Mouse (Mus musculus) brain, embryonic 14.5 days (tissue): Measurements from ENCODE around the gene Thbs4. TPM values are rescaled to one million over a fixed set of nuclear protein-coding genes. Genes with fewer than 3 reads are reported as not detected.

Source experiments
- DNase-seq: peaks from one replicate; pipeline ENCODE4 v3.0.0-alpha.2; 2011; ENCODE audit warnings: low read depth
- CTCF ChIP-seq: fragments of 200-500 bp; IDR thresholded peaks from 2 replicates; pipeline ENCODE4 v1.5.1; 2012; ENCODE audit warnings: inconsistent platforms, mild to moderate bottlenecking, moderate library complexity, borderline replicate concordance; ENCODE audit not compliant: insufficient read depth, insufficient read length; ENCODE audit errors: extremely low read depth
- POLR2A ChIP-seq: fragments of 200-500 bp; IDR thresholded peaks from 2 replicates; pipeline ENCODE4 v1.6.1; 2012; ENCODE audit warnings: mild to moderate bottlenecking, inconsistent platforms, borderline replicate concordance; ENCODE audit not compliant: poor library complexity, insufficient read depth, insufficient read length, severe bottlenecking; ENCODE audit errors: extremely low read depth
- polyA plus RNA-seq: library from polyadenylated mRNA; depleted of rRNA; stranded (reverse); fragments of >200 nt; gene quantifications from 2 replicates; pipeline ENCODE4 v1.2.3, GENCODE M21; 2012

Thbs4 gene
- polyA plus RNA-seq, 1 experiment, result 2.2 TPM

- no peak for DNase-seq
- no peak for TF ChIP-seq CTCF
- no peak for TF ChIP-seq POLR2A
These were observed 16.0 kb downstream of the Thbs4 start for GRCm38 (mm10) chr13:92778642-92779041.

GRCm38 (mm10) chr13:92775916-92776315, 18.7 kb downstream of the Thbs4 start:
- no peak for DNase-seq
- TF ChIP-seq POLR2A (no peak), CTCF (no peak)

- no peak for DNase-seq
- no peak for TF ChIP-seq CTCF
These were observed 19.7 kb downstream of the Thbs4 start for GRCm38 (mm10) chr13:92774887-92775286.

- TF ChIP-seq CTCF (no peak), POLR2A (no peak)
- peak; percentile 18 for DNase-seq
These were observed 22.1 kb downstream of the Thbs4 start for GRCm38 (mm10) chr13:92772500-92772899.

- DNase-seq, result no peak
- no peak for TF ChIP-seq CTCF
- TF ChIP-seq POLR2A, result no peak
These were observed 23.1 kb downstream of the Thbs4 start for GRCm38 (mm10) chr13:92771566-92771965.

- peak; percentile 32 for DNase-seq
- TF ChIP-seq CTCF (no peak), POLR2A (no peak)
These were observed 29.0 kb downstream of the Thbs4 start for GRCm38 (mm10) chr13:92765454-92766242.

- no peak for DNase-seq
- TF ChIP-seq CTCF (no peak), POLR2A (no peak)
These were observed 32.3 kb downstream of the Thbs4 start for GRCm38 (mm10) chr13:92762322-92762721.

- TF ChIP-seq CTCF (no peak), POLR2A (no peak)
- no peak for DNase-seq
These were observed 34.1 kb downstream of the Thbs4 start for GRCm38 (mm10) chr13:92760519-92760918.

GRCm38 (mm10) chr13:92759096-92759495, 35.5 kb downstream of the Thbs4 start:
- TF ChIP-seq POLR2A (no peak), CTCF (no peak)
- DNase-seq, result no peak

GRCm38 (mm10) chr13:92757972-92758585, 36.5 kb downstream of the Thbs4 start:
- DNase-seq, result no peak
- no peak for TF ChIP-seq POLR2A
- no peak for TF ChIP-seq CTCF

GRCm38 (mm10) chr13:92755036-92755435, 39.6 kb downstream of the Thbs4 start:
- TF ChIP-seq POLR2A (no peak), CTCF (no peak)

GRCm38 (mm10) chr13:92753676-92754075, 40.9 kb downstream of the Thbs4 start:
- TF ChIP-seq POLR2A, result no peak
- no peak for TF ChIP-seq CTCF

More at GRCm38 (mm10) chr13:92755036-92755435, 39.6 kb downstream of the Thbs4 start:
- DNase-seq, result peak; percentile 18

More at GRCm38 (mm10) chr13:92753676-92754075, 40.9 kb downstream of the Thbs4 start:
- no peak for DNase-seq
